Mouse (Mus musculus): Measurements from ENCODE around the gene Mri1. TPM values are rescaled to one million over a fixed set of nuclear protein-coding genes. Genes with fewer than 3 reads are reported as not detected.

The Mri1 gene
- polyA plus RNA-seq, 1 experiment from 2014 or later: 64.2 TPM

GRCm38 (mm10) chr8:84233055-84233454 lies 24.1 kb downstream of the Mri1 start:
- peaks cover 69% of the 10 kb centered on the region for H3K36me3 ChIP-seq (replicated peaks)

DNA sequence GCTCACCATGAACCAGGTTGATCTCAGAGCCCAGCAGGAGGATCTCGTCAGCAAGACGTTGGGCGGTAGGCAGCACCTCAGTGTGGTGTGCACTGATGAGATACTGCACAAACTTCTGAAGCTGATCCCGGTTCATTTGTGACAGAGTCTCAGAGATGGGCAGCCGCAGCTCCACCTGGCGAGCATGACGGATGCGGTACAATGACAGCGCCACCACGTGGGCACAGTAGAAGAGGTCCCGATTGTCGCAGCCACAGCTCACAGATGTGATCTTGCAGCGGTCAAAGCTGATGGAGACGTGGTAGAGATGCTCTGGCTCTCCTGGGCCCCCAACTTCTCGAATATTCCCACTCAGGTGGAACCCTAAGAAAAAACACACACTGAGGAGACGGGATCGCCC lies 26.4 kb downstream of the Mri1 start:
- Histone ChIP-seq H3K4me3 (no peak overlapping the region), H3K36me3 (replicated peaks) (peaks cover 92% of the 10 kb centered on the region), H3K4me1 (peaks cover 12% of the 10 kb centered on the region), H3K9me3 (no peaks in the 10 kb centered on the region), H3K27ac (replicated peaks) (no peak overlapping the region), H3K27me3 (replicated peaks; ENCODE audit: low read depth, poor library complexity, severe bottlenecking) (no peaks in the 10 kb centered on the region)
- 80% methylated on average over 17 of the region's 17 CpGs for WGBS
- DNase-seq (ENCODE audit: low spot score): peak; percentile 24

More at GRCm38 (mm10) chr8:84233055-84233454, 24.1 kb downstream of the Mri1 start:
- H3K27me3 ChIP-seq (replicated peaks; ENCODE audit: low read depth, poor library complexity, severe bottlenecking): no peaks in the 10 kb centered on the region
- WGBS: 91% methylated on average over 2 of the region's 2 CpGs
- no peak for DNase-seq (ENCODE audit: low spot score)
- H3K27ac ChIP-seq (replicated peaks): no peak overlapping the region
- H3K4me1 ChIP-seq: peaks cover 26% of the 10 kb centered on the region
- H3K4me3 ChIP-seq: no peak overlapping the region
- no peaks in the 10 kb centered on the region for H3K9me3 ChIP-seq

DNA sequence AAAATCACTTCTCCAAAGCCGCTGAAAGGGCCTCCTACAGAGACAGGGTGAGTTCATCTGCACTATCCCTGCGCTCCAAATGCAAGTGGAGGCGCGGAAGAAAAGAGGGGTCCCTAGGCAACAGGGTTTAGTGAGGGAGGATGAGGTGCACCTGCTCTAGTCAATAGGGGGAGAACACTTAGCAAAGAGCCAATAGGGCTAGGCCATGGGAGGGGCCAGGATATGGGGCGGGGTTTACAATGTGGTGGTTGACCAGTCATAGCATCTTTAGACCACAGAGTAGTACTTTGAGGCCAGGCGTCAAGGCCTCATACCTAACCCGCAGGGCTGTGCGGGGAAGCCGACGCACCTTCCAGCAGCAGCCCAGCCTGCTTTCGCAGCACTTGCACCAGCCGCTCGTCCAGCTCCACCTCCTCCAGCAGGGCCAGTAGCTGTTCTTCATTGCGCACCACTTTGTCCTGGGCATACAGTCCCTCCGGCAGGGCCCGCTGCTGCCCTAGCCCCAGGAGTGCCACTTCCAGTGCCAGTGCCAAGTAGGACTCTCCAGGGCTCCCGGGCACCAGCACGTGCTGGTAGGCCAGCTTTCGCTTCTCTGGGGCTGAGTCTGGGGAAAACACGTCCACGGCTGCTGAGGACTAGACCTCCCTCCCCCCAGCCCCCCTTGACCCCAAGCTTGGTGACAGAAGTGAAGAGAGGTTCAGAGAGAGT lies 33.6 kb downstream of the Mri1 start:
- H3K4me1 ChIP-seq: no peaks in the 10 kb centered on the region
- no peaks in the 10 kb centered on the region for H3K9me3 ChIP-seq
- WGBS: 81% methylated on average over 21 of the region's 21 CpGs
- no peaks in the 10 kb centered on the region for H3K27me3 ChIP-seq (replicated peaks; ENCODE audit: low read depth, poor library complexity, severe bottlenecking)
- no peak for DNase-seq (ENCODE audit: low spot score)
- no peak overlapping the region for H3K4me3 ChIP-seq
- H3K36me3 ChIP-seq (replicated peaks): peaks cover 99% of the 10 kb centered on the region
- H3K27ac ChIP-seq (replicated peaks): no peak overlapping the region

DNA sequence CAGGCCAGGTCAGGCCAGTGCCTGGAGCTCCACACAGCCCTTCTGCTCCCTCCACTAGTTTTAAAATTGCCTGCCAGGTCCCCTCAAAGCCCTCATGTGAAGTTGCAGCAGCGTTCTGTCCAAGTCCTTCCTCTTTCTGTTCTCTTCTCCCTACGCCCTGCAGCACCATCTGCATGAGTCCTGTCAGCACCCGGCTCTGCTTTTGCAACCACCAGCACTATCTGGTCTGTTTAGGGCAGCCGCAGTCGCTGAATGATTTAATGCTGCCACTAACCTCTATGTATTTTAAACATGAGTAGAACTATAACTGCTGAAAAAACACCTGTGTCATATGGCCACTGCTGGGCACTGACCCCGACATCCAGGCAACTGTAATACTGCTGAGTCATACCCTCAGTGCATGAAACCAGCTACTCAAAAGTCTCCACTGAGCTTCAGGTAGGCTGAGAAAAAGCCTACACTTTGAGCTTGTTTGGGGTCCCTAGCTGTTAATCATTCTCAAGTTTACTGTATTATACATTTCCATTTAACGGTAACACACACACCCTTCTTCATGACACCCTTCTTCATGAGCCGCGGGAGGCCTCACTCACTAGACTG lies 34.5 kb downstream of the Mri1 start:
- Histone ChIP-seq H3K36me3 (replicated peaks) (peaks cover 99% of the 10 kb centered on the region), H3K27ac (replicated peaks) (no peak overlapping the region), H3K9me3 (no peaks in the 10 kb centered on the region), H3K4me3 (no peak overlapping the region), H3K4me1 (no peaks in the 10 kb centered on the region), H3K27me3 (replicated peaks; ENCODE audit: low read depth, poor library complexity, severe bottlenecking) (no peaks in the 10 kb centered on the region)
- DNase-seq (ENCODE audit: low spot score): no peak
- WGBS: 93% methylated on average over 9 of the region's 9 CpGs

- H3K4me3 ChIP-seq: no peak overlapping the region
- 84% methylated on average over 7 of the region's 7 CpGs for WGBS
- DNase-seq (ENCODE audit: low spot score): no peak
- no peaks in the 10 kb centered on the region for H3K27me3 ChIP-seq (replicated peaks; ENCODE audit: low read depth, poor library complexity, severe bottlenecking)
- peaks cover 99% of the 10 kb centered on the region for H3K36me3 ChIP-seq (replicated peaks)
- no peaks in the 10 kb centered on the region for H3K4me1 ChIP-seq
- no peaks in the 10 kb centered on the region for H3K9me3 ChIP-seq
- H3K27ac ChIP-seq (replicated peaks): no peak overlapping the region
Observed at GRCm38 (mm10) chr8:84220105-84220504, 37.0 kb downstream of the Mri1 start.

DNA sequence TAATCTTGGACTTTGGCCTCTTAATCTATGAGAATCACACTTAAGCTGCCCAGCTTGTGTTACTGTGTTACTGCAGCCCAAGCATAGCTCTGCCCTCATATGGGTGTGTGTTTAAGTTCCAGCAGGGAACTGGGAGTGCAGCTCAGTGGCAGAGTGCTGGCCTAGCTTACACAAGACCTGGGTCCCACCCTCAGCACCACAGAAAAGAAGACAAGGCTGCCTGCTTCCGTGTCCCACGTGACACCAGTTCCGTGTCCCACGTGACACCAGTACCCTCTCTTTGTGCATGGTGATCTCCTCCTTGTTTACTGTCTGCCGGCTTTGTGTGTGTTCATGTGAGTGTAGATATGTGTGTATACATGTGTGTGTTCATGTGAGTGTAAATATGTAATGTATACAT lies 39.0 kb downstream of the Mri1 start:
- Histone ChIP-seq H3K4me3 (no peak overlapping the region), H3K36me3 (replicated peaks) (peaks cover 99% of the 10 kb centered on the region), H3K9me3 (no peaks in the 10 kb centered on the region), H3K27me3 (replicated peaks; ENCODE audit: low read depth, poor library complexity, severe bottlenecking) (no peaks in the 10 kb centered on the region), H3K27ac (replicated peaks) (no peak overlapping the region), H3K4me1 (no peaks in the 10 kb centered on the region)
- DNase-seq (ENCODE audit: low spot score): no peak
- 94% methylated on average over 5 of the region's 5 CpGs for WGBS

- H3K27ac ChIP-seq (replicated peaks): no peak overlapping the region
- H3K4me3 ChIP-seq: no peak overlapping the region
- H3K9me3 ChIP-seq: no peaks in the 10 kb centered on the region
- no peaks in the 10 kb centered on the region for H3K27me3 ChIP-seq (replicated peaks; ENCODE audit: low read depth, poor library complexity, severe bottlenecking)
- no peaks in the 10 kb centered on the region for H3K4me1 ChIP-seq
- DNase-seq (ENCODE audit: low spot score): no peak
- peaks cover 99% of the 10 kb centered on the region for H3K36me3 ChIP-seq (replicated peaks)
- 93% methylated on average over 11 of the region's 11 CpGs for whole genome bisulfite sequencing
Observed at GRCm38 (mm10) chr8:84217206-84217605, 39.9 kb downstream of the Mri1 start.

DNA sequence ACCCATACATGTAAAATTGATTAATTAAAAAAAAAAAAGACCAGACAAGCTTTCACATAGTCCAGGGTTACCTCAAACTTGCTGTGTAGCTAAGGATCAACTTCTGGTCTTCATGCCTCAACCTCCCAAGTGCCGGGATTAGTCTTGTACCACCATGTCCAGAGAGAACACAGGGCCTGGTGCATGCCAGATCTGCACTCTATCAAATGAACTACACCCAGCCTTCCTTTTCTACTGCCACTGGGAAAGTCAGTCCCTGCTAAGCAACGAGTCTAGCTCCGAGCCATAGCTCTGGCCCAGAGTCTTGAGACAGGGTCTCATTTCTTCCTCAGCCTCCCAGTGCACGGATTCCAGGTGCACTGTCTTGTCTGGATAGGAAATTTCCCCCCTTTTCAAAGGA lies 43.8 kb downstream of the Mri1 start:
- H3K4me3 ChIP-seq: no peak overlapping the region
- H3K9me3 ChIP-seq: no peaks in the 10 kb centered on the region
- peaks cover 99% of the 10 kb centered on the region for H3K36me3 ChIP-seq (replicated peaks)
- DNase-seq (ENCODE audit: low spot score): no peak
- peaks cover 18% of the 10 kb centered on the region for H3K4me1 ChIP-seq
- H3K27me3 ChIP-seq (replicated peaks; ENCODE audit: low read depth, poor library complexity, severe bottlenecking): no peaks in the 10 kb centered on the region
- 91% methylated on average over 4 of the region's 4 CpGs for WGBS
- no peak overlapping the region for H3K27ac ChIP-seq (replicated peaks)

GRCm38 (mm10) chr8:84211881-84212563 lies 45.1 kb downstream of the Mri1 start:
- Histone ChIP-seq H3K27ac (replicated peaks) (no peak overlapping the region), H3K27me3 (replicated peaks; ENCODE audit: low read depth, poor library complexity, severe bottlenecking) (no peaks in the 10 kb centered on the region), H3K4me3 (no peak overlapping the region), H3K9me3 (no peaks in the 10 kb centered on the region), H3K36me3 (replicated peaks) (peaks cover 89% of the 10 kb centered on the region), H3K4me1 (peaks cover 26% of the 10 kb centered on the region)
- no peak for DNase-seq (ENCODE audit: low spot score)
- 94% methylated on average over 31 of the region's 31 CpGs for whole genome bisulfite sequencing

DNA sequence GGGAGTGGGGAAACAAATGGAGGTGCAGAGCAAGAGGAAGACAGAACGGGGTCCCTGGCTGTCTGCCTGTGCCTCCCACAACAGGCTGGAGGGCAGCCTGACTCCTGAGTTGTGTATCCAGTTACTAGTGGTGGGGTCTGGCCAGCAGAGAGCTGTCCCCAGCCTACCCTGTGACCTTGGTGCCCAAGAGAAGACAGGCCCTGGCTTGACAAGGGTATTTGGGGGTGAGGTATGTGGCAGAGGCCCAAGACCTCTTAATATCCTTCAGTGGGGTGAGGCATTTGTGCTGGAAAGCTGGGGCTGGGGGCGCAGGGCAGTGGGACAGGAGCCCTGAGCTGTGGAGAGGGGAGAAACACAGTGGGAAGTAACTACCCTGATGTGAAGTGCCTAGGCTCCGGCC lies 45.9 kb downstream of the Mri1 start:
- Histone ChIP-seq H3K27ac (replicated peaks) (no peak overlapping the region), H3K9me3 (no peaks in the 10 kb centered on the region), H3K36me3 (replicated peaks) (peaks cover 87% of the 10 kb centered on the region), H3K4me1 (peaks cover 26% of the 10 kb centered on the region), H3K27me3 (replicated peaks; ENCODE audit: low read depth, poor library complexity, severe bottlenecking) (no peaks in the 10 kb centered on the region), H3K4me3 (no peak overlapping the region)
- DNase-seq (ENCODE audit: low spot score): no peak
- 94% methylated on average over 3 of the region's 3 CpGs for WGBS

GRCm38 (mm10) chr8:84210167-84210791 lies 46.8 kb downstream of the Mri1 start:
- peak; percentile 84 for DNase-seq (ENCODE audit: low spot score)
- Histone ChIP-seq H3K4me3 (0 out of 2 replicates have a peak overlapping the region, but pooled peaks have one; percentile 8), H3K36me3 (replicated peaks) (peaks cover 84% of the 10 kb centered on the region)

More at GRCm38 (mm10) chr8:84210167-84210791, 46.8 kb downstream of the Mri1 start:
- H3K9me3 ChIP-seq: no peaks in the 10 kb centered on the region
- WGBS: 62% methylated on average over 34 of the region's 34 CpGs
- no peak overlapping the region for H3K27ac ChIP-seq (replicated peaks)
- no peaks in the 10 kb centered on the region for H3K27me3 ChIP-seq (replicated peaks; ENCODE audit: low read depth, poor library complexity, severe bottlenecking)
- H3K4me1 ChIP-seq: peaks cover 26% of the 10 kb centered on the region

Measured in embryonic facial prominence, embryonic 10.5 days (tissue).